Mouse (Mus musculus): Measurements from ENCODE around the gene Setmar. TPM values are rescaled to one million over a fixed set of nuclear protein-coding genes. Genes with fewer than 3 reads are reported as not detected.

Gene Setmar
- total RNA-seq, 2 experiments from 2014 or later, result 9.0 to 9.9 TPM

GRCm38 (mm10) chr6:108101936-108102830 is 37.3 kb downstream of the Setmar start:
- no peak for DNase-seq (ENCODE audit: low spot score in 2 of 2)
- intact Hi-C loops (cut with DNase I), result no loop called here

DNA sequence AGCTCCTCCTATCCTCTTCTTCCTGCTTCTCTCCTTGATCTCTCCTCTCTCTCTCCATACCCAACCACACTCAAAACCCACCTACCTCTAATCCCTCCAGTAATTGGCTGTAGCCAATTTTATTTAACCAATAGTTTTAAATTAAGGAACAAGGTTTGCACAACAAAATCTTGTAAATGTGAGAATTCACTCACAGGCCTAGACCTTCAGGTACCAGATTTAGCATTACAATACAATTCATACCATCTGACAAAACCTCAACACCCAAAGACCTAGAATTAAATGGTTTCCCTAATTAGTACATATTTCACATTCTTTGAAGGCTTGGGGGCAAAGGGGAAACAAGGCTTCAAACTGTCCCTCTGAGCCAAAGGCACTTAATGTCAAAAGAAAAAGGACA is 42.5 kb downstream of the Setmar start:
- intact Hi-C loops (cut with DNase I), result no loop called here
- no peak for DNase-seq (ENCODE audit: low spot score in 2 of 2)

DNA sequence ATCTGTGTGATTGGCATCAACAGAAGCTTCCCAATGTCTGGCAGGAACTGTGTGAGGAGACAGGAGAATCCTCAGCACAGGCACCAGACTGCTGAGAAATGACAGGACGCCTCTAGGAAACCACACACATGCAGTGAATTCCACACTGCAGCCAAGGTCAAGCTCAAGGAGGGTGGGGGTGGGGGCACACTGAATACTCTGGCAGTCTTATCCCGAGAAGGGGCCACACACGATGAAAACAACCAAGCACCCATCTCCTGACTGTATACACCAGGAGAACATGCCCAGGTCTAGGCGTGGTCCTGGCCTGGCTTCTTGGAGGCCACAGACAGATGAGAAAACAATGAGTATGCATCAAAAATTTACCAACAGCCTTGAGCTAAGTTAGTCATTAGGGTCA is 45.5 kb downstream of the Setmar start:
- intact Hi-C loops (cut with DNase I), result no loop called here
- DNase-seq (ENCODE audit: low spot score in 2 of 2), result no peak

DNA sequence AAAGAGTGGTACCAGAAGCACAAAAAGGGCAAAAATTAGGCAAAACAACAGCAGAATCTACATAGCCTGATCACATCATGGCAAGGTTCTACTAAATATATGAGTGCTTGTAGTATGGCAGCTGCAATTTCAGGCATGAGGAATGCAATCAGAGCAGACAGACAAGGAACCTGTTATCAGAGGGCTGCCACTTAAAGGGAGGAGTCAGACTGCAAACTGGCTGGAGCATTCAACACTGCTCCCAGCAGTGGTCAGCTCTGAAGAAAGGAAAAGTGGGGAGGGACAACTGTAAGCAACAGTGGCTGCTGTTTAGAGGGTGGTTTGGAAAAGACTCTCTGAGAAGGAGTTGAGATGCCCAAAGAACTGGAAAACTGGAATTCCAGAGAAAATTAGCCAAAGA is 46.8 kb downstream of the Setmar start:
- no peak for DNase-seq (ENCODE audit: low spot score in 2 of 2)
- intact Hi-C loops (cut with DNase I), result no loop called here

DNA sequence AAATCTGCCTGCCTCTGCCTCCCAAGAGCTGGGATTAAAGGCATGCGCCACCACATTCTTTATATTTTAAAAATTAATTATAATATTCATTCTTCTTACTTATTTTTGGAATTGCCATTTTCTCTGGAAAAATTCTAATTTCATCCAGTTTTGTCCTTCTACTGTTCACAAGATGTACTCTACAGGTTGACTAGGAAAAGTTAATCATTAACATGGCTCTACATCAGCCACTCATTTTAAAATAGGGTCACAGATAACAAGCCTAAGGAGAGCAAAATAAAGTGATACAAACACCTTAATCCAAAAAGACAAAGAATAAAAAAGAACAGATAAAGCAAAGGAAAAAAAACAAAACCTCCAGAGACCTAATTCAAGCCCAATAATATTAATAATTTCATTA is 50.1 kb downstream of the Setmar start:
- intact Hi-C loops (cut with DNase I), result no loop called here
- DNase-seq (ENCODE audit: low spot score in 2 of 2), result no peak

DNA sequence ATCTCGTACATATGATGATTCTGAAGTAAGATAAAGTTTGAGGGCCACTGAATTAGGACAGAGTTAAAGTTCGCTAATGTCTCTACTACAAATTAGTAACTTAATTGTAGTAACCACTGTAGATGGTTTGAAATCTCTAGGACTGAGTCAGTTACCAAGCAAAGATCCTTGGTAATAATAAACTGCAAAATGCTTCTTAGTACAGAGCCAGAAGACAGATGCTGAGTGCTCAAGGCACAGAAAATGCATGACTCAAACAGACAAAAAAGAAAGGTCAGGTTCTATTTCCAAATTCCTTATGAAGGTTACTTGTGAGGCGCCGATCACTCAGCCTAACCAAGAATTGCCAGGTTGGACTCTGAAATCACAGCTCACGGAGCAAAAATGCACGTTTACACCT is 53.0 kb downstream of the Setmar start:
- intact Hi-C loops (cut with DNase I), result no loop called here
- no peak for DNase-seq (ENCODE audit: low spot score in 2 of 2)

- no peak for DNase-seq (ENCODE audit: low spot score in 2 of 2)
- intact Hi-C loops (cut with DNase I), result no loop called here
These were observed 60.6 kb downstream of the Setmar start for GRCm38 (mm10) chr6:108125474-108125873.

DNA sequence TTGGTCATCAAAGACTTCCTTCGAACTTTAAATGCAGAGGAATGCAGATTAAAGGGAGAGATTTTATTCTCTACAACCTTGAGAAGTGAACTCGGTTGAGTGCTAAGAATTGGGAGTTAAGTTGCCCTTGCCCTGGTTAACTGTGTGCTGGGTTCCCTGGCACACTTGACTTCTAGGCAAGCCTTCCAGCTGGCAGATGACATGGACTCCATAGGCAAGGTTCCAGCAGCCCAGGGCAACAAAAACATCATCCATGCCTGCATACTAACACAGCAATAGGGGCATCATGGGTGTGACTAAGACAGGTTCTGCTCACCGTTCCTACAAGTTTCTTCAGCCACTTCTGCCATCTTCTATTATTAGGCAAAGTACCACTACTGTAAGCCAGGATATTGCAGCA is 61.8 kb downstream of the Setmar start:
- DNase-seq (ENCODE audit: low spot score in 2 of 2), result no peak
- intact Hi-C loops (cut with DNase I), result no loop called here

Other genes with a start within 250 kb of the Setmar start
- 10 to 100 TPM; 22.1 to 24.5 TPM for gene Sumf1, start 120.5 kb downstream of the Setmar start, total RNA-seq (2021)
- gene Itpr1, start 148.1 kb downstream of the Setmar start, total RNA-seq (2021), result 100 to 1,000 TPM; 410 to 414 TPM

Measured in left cerebral cortex, postnatal 36 days (tissue).